Mouse (Mus musculus) ovary, adult 18-20 months (tissue): ENCODE measurements around the gene Scfd2.

Experiments used
- DNase-seq: peaks from one replicate; pipeline ENCODE4 v3.0.0; 2022; ENCODE audit warnings: low spot score, mixed read lengths

Scfd2 gene

GRCm38 (mm10) chr5:74311200-74311825 is 220.2 kb downstream of the Scfd2 start:
- DNase-seq = no peak

GRCm38 (mm10) chr5:74310101-74310500 is 221.5 kb downstream of the Scfd2 start:
- no peak for DNase-seq

GRCm38 (mm10) chr5:74307242-74307641 is 224.3 kb downstream of the Scfd2 start:
- no peak for DNase-seq

DNA sequence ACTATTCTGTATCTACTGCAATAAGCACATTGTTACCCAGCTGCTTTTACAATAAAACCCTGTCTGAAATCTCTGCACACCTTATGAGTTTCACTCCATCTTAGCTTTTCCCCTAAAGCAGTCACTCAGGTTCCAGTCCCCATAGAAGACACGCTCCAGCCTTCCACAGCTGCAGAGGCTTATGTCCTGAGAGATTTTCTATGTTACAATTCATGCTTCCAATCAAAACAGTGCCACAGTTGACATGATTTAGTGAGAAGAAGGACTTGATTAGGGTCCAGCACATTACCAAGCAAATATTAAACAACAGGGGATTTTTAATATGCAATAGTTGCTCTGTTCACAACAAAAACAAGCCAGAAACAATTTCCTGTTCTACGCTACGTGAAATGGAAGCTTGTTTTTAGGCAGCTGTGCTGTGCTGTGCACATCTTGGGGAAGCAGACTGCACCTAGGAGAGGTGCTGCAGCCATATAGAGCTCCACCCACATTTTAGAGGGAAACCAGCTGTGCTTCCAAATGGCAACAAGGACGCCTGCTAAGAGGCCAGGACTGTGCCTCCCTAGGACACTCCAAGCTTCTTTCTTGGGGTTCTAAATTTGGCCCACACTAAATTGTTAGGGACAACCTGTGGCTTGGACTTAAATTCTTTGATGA is 225.9 kb downstream of the Scfd2 start:
- DNase-seq = no peak

DNA sequence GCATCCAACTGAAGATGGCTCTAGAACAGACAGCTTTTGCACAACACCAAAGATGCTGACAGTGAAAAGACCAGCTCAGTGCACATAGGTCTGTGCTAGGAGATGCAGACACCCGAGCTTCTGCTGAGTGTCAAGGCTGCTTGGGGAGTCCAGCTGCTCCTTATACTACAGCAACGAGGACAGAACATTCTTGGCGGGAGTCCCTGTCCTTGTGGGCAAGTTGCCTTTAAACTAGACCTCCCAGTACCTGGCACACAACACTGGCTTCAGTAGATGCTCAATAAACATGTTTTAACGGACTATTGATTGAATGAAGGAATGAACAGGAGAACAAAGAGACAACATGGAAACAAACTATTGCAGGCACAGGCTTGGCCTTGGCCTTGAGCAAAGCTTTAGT is 226.8 kb downstream of the Scfd2 start:
- DNase-seq = peak; percentile 77

DNA sequence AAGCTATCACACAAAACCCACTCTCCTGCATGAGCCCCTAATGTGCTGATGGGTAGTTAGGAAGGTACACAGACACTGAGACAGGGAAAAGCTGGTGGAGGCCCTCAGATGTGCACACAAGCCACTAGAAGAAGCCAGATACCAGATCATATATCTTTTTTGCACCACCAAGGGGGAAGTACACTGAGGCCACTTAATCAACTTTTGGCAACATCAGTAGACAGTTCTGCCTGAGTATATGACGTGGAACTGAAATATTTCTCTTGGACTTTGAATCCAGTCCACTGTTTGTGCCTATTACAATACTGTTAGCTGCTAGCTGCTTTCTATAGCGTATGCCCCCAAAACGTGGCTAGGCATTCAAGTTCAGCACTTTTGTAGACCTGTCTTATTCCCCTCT is 229.2 kb downstream of the Scfd2 start:
- no peak for DNase-seq

- no peak for DNase-seq
Measured at GRCm38 (mm10) chr5:74301443-74301842, 230.1 kb downstream of the Scfd2 start.

GRCm38 (mm10) chr5:74300931-74301330 is 230.6 kb downstream of the Scfd2 start:
- no peak for DNase-seq

DNA sequence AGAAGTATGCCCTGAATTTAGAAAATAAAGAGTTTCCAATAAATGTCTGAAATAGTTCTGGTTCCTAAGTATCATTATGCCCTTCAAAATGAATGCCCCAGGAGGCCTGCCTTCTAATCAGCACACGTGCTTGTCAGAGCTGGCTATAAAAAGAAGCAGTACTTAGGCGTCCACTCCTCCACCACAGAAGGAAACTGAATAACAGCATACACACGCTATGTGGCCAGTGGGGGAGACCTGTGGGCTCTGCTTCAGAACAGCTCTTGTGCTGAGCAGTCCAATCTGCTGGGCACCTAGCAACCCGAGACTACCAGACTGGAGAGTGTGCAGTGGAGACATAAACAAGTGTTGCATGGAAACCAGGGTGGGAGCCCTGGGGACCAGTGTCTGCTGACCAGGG is 231.4 kb downstream of the Scfd2 start:
- DNase-seq = no peak

GRCm38 (mm10) chr5:74297113-74297512 is 234.4 kb downstream of the Scfd2 start:
- DNase-seq = no peak

- DNase-seq = no peak
Measured at GRCm38 (mm10) chr5:74296096-74296495, 235.5 kb downstream of the Scfd2 start.

DNA sequence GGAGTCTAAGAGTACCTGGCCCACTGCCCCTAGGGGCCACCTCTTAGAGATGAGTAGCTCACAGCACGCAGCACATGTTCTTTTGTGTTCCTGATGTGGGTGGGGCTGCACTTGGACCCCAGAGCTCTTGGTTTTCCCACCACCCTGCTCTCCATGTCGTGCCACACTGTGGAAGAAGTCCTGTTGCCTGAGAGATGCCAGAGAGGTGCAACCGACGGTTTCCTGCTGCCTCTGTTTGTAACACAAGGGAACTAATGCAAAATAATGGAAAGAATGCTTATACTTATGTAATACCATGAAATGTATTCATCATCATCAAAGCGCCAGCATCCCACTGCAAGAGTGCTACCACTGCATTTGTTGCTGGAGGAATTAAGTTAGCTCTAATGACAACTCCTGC is 238.0 kb downstream of the Scfd2 start:
- DNase-seq = no peak

DNA sequence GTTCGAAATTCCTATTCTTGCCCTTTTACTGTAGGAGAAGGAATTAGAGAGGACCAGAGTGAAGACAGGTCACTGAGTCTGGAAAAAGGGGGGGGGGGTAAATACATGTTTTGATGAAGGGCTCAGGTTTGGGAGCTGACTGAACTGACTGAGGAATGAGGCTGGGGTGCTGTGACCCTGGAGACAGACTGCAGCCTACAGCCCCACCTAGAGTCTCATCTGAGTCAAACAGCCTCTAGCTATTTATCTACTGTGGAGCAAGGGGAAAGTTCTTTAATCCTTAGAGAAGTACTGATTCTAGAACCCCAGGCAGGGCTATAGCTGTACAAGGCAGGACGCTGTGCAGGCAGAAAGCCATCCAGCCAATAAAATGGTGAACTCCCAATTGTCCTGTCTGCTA is 239.5 kb downstream of the Scfd2 start:
- no peak for DNase-seq

DNA sequence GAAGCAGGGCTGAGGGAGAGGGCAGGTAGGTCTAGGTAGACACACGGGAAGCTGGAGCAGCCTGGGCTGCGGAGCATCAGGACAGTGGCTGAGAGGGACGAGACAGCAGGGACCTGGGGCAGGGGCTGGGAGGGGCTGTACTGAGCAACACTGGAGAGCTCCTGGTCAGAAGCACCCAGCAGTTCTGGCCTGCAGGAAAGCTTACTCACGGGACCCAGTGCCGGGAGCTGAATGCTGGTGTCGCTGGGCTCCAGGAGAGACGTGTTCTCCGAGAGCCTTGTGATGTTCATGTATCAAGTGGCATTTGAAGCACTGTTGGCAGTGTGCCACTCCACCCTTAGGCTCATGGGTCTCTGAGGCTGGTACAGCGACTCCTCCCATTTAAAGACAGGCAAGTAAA is 240.0 kb downstream of the Scfd2 start:
- no peak for DNase-seq

DNA sequence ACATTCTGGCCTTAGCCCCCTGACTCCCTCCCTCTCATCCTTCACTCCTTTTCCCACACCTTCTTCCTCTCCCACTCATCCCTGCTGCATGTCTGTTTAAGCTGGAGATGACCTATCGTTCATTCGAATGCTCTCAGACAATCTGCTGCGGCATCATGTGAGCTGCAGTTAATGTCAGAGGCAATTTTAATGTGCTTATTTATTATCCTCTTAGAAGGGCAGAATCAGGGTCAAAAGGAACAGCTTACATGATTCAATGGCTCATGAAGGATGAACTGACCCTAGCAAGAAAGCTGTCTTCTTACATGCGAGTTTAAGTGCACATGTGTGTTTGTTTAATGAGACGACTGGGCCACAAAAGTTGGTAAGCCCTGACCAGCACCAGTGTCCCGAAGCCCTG is 241.6 kb downstream of the Scfd2 start:
- no peak for DNase-seq

GRCm38 (mm10) chr5:74288206-74288605 is 243.4 kb downstream of the Scfd2 start:
- DNase-seq = no peak

- DNase-seq = no peak
Measured at GRCm38 (mm10) chr5:74286301-74286700, 245.3 kb downstream of the Scfd2 start.

DNA sequence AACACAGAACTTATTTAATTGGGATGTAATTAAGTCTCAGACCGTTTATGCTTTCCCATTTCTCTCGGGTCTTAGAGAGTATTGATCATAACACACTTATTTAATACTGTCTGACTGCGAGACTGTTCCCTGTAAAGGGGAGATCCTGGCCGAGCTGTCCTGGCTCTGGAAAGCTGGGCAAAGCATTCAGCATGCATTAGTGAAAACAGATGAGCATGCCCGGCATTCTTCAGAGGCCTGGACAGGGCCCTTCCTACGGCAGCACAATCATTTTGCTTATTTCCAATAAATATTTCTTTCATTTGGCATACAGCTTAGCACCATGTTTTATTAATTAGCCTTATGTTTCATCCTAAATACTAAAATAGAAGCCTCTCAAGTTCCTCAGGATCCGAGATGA is 245.8 kb downstream of the Scfd2 start:
- DNase-seq = no peak

- no peak for DNase-seq
Measured at GRCm38 (mm10) chr5:74285289-74285688, 246.3 kb downstream of the Scfd2 start.

DNA sequence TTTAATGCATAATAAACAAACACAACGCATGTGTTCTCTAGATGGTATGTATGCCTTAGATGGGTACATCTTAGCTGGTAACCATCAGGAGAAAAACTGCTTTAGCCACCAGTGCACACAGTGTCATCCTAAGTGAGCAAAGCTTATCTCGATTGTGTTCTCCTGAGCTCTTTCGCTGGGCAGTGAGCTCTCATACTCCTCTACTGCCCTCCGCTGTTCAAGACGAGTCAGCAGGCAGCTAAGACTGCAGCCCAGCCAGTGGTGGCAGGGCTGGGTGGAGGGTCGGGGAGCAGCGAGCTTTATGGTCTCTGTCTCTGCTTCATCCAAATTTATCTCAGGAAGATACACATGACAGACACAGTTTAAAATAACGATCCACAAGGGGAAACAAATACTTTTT is 248.0 kb downstream of the Scfd2 start:
- DNase-seq = no peak

GRCm38 (mm10) chr5:74281480-74281879 is 250.1 kb downstream of the Scfd2 start:
- DNase-seq = no peak

DNA sequence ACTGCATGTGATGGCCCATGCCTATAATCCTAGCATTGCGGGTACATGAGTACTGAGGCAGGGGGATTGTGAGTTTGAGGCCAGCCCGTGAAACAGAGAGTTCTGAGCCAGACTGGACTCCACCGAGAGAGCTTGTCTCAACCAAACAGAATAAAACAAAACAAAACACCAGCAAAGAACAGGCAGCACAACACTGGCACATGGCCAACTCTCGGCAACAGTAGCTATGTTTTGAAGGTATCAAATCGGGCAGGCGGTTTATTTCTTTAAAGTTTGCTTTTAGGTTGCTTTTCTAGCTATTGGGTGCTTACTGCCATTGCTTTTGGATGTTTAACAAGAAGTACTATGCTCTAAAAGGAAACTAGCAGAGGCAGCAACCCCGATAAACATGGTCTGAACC is 251.9 kb downstream of the Scfd2 start:
- no peak for DNase-seq

- no peak for DNase-seq
Measured at GRCm38 (mm10) chr5:74278428-74278827, 253.1 kb downstream of the Scfd2 start.

- DNase-seq = peak; percentile 71
Measured at GRCm38 (mm10) chr5:74277712-74278111, 253.8 kb downstream of the Scfd2 start.
